Mouse (Mus musculus) heart, embryonic 16.5 days (tissue): Measurements from ENCODE around the gene Atf5. TPM values are rescaled to one million over a fixed set of nuclear protein-coding genes. Genes with fewer than 3 reads are reported as not detected.
A peak's percentile ranks its signal among the peaks of the same experiment; 100 is the strongest.

Source experiments
- ATAC-seq: fragments of 200-750 bp; cut with Nextera tagmentation; replicated peaks from 2 replicates; pipeline ENCODE4 v1.8.0; 2017; ENCODE audit warnings: moderate number of reproducible peaks; ENCODE audit not compliant: insufficient read depth, low FRiP score; ENCODE audit errors: extremely low read depth
- H3K27ac ChIP-seq: fragments of 300-500 bp; sonication (generic); 2 replicates; pipeline ENCODE4 v1.5.1; 2014; ENCODE audit warnings: mild to moderate bottlenecking, low read length, control low read depth, moderate library complexity
- H3K27me3 ChIP-seq: fragments of 300-500 bp; sonication (generic); 2 replicates; pipeline ENCODE4 v1.6.1; 2014; ENCODE audit warnings: low read length, mixed read lengths; ENCODE audit not compliant: control insufficient read depth, insufficient read depth
- H3K36me3 ChIP-seq: fragments of 300-500 bp; sonication (generic); 2 replicates; pipeline ENCODE4 v1.6.1; 2014; ENCODE audit not compliant: control insufficient read depth, insufficient read depth
- H3K4me1 ChIP-seq: fragments of 300-500 bp; sonication (generic); 2 replicates; pipeline ENCODE4 v1.6.1; 2014; ENCODE audit warnings: low read length, mixed read lengths; ENCODE audit not compliant: control insufficient read depth, insufficient read depth
- H3K4me2 ChIP-seq: fragments of 300-500 bp; sonication (generic); 2 replicates; pipeline ENCODE4 v1.6.1; 2014; ENCODE audit warnings: low read depth, mild to moderate bottlenecking, control low read depth, low read length
- H3K4me3 ChIP-seq: fragments of 300-500 bp; sonication (generic); 2 replicates; pipeline ENCODE4 v1.5.1; 2014; ENCODE audit warnings: mild to moderate bottlenecking, control low read depth, low read length
- H3K9ac ChIP-seq: fragments of 300-500 bp; sonication (generic); 2 replicates; pipeline ENCODE4 v1.6.1; 2014; ENCODE audit warnings: low read length, control low read depth
- H3K9me3 ChIP-seq: fragments of 300-500 bp; sonication (generic); replicated peaks from 2 replicates; pipeline ENCODE4 v1.6.1; 2016; ENCODE audit warnings: low read length; ENCODE audit not compliant: control insufficient read depth
- WGBS: fragments of 180-500 bp; shearing (Covaris S2); extraction: QIAGEN DNeasy Blood & Tissue Kit; methylation state at CpG from one replicate; pipeline ENCODE4 v1.1.7; 2014; 5-methylcytosine and 5-hydroxymethylcytosine counted together
- polyA plus RNA-seq: library from polyadenylated mRNA; unstranded; fragments of >200 nt; fragmentation: Nextera tagmentation; extraction: Ambion mirVana; gene quantifications from 2 replicates; pipeline ENCODE4 v1.2.1, GENCODE M21; 2015

Atf5 gene
- polyA plus RNA-seq, 1 experiment from 2014 or later = 2.3 TPM

- WGBS = 39% methylated on average over 6 of the region's 6 CpGs
- Histone ChIP-seq H3K9me3 (no peaks in the 10 kb centered on the region), H3K4me1 (peaks cover 59% of the 10 kb centered on the region), H3K4me3 (peak overlapping the region; percentile 80), H3K27me3 (no peaks in the 10 kb centered on the region), H3K4me2 (peak overlapping the region; percentile 79), H3K36me3 (peaks cover 4% of the 10 kb centered on the region), H3K27ac (peak overlapping the region; percentile 49; the same call in 1 of the 2 replicates), H3K9ac (peak overlapping the region; percentile 60)
- ATAC-seq = no peak
Measured at GRCm38 (mm10) chr7:44818751-44819235, 2.3 kb upstream of the Atf5 start.

- Histone ChIP-seq H3K27me3 (no peaks in the 10 kb centered on the region), H3K9ac (peak overlapping the region; percentile 96), H3K4me3 (peak overlapping the region; percentile 80), H3K36me3 (peaks cover 6% of the 10 kb centered on the region), H3K9me3 (no peaks in the 10 kb centered on the region), H3K4me2 (peak overlapping the region; percentile 79), H3K27ac (peak overlapping the region; percentile 96), H3K4me1 (peaks cover 53% of the 10 kb centered on the region)
- 19% methylated on average over 2 of the region's 2 CpGs for WGBS
- no peak for ATAC-seq
Measured at GRCm38 (mm10) chr7:44818164-44818563, 1.7 kb upstream of the Atf5 start.

- Histone ChIP-seq H3K4me2 (peak overlapping the region; percentile 79), H3K27ac (peak overlapping the region; percentile 96), H3K36me3 (peaks cover 6% of the 10 kb centered on the region), H3K9ac (peak overlapping the region; percentile 96), H3K4me1 (peaks cover 47% of the 10 kb centered on the region), H3K27me3 (no peaks in the 10 kb centered on the region), H3K9me3 (no peaks in the 10 kb centered on the region), H3K4me3 (peak overlapping the region; percentile 80)
- ATAC-seq = no peak
- 11% methylated on average over 3 of the region's 3 CpGs for WGBS
Measured at GRCm38 (mm10) chr7:44817441-44817840, 983 bp upstream of the Atf5 start.

GRCm38 (mm10) chr7:44815721-44816469 is 563 bp downstream of the Atf5 start, which contains the start of the genes Nup62 and Il4i1:
Gene Nup62, plus strand, starts transcription at chr7:44816088.
Gene Il4i1, plus strand, starts transcription at chr7:44816387.
- no peaks in the 10 kb centered on the region for H3K27me3 ChIP-seq
- H3K36me3 ChIP-seq = peaks cover 9% of the 10 kb centered on the region
- whole genome bisulfite sequencing = under 1% methylated on average over 61 of the region's 62 CpGs
- peak within 1 kb of the TSS; percentile 96 for H3K9ac ChIP-seq
- ATAC-seq = peak; percentile 90
- H3K4me2 ChIP-seq = peak within 1 kb of the TSS; percentile 79
- peaks cover 43% of the 10 kb centered on the region for H3K4me1 ChIP-seq
- peak within 1 kb of the TSS; percentile 96 for H3K27ac ChIP-seq
- H3K9me3 ChIP-seq = no peaks in the 10 kb centered on the region
- peak within 1 kb of the TSS; percentile 80 for H3K4me3 ChIP-seq

- peak overlapping the region; percentile 77 for H3K4me2 ChIP-seq
- 30% methylated on average over 14 of the region's 14 CpGs for WGBS
- H3K27ac ChIP-seq = peak overlapping the region; percentile 96
- peaks cover 9% of the 10 kb centered on the region for H3K36me3 ChIP-seq
- peak overlapping the region; percentile 60 for H3K9ac ChIP-seq
- ATAC-seq = no peak
- peak overlapping the region; percentile 80 for H3K4me3 ChIP-seq
- no peaks in the 10 kb centered on the region for H3K27me3 ChIP-seq
- H3K4me1 ChIP-seq = peaks cover 34% of the 10 kb centered on the region
- no peaks in the 10 kb centered on the region for H3K9me3 ChIP-seq
Measured at GRCm38 (mm10) chr7:44814952-44815553, 1.4 kb downstream of the Atf5 start.

GRCm38 (mm10) chr7:44814423-44814822 is 2.0 kb downstream of the Atf5 start:
- WGBS = 97% methylated on average over 4 of the region's 4 CpGs
- Histone ChIP-seq H3K4me2 (no peak overlapping the region), H3K9me3 (no peaks in the 10 kb centered on the region), H3K36me3 (peaks cover 9% of the 10 kb centered on the region), H3K9ac (no peak overlapping the region), H3K27ac (no peak overlapping the region), H3K4me3 (no peak overlapping the region), H3K27me3 (no peaks in the 10 kb centered on the region), H3K4me1 (peaks cover 28% of the 10 kb centered on the region)
- ATAC-seq = no peak

GRCm38 (mm10) chr7:44813985-44814384 is 2.5 kb downstream of the Atf5 start:
- Histone ChIP-seq H3K4me1 (peaks cover 24% of the 10 kb centered on the region), H3K27me3 (no peaks in the 10 kb centered on the region), H3K9me3 (no peaks in the 10 kb centered on the region), H3K27ac (no peak overlapping the region), H3K4me3 (no peak overlapping the region), H3K4me2 (no peak overlapping the region), H3K9ac (no peak overlapping the region), H3K36me3 (peaks cover 9% of the 10 kb centered on the region)
- WGBS = 90% methylated on average over 3 of the region's 3 CpGs
- ATAC-seq = no peak

GRCm38 (mm10) chr7:44812651-44813325 is 3.7 kb downstream of the Atf5 start:
- WGBS = 90% methylated on average over 20 of the region's 20 CpGs
- Histone ChIP-seq H3K9me3 (no peaks in the 10 kb centered on the region), H3K36me3 (peaks cover 9% of the 10 kb centered on the region), H3K9ac (no peak overlapping the region), H3K4me2 (no peak overlapping the region), H3K4me1 (peaks cover 12% of the 10 kb centered on the region), H3K27ac (no peak overlapping the region), H3K4me3 (no peak overlapping the region), H3K27me3 (no peaks in the 10 kb centered on the region)
- ATAC-seq = no peak
